Mouse (Mus musculus): ENCODE measurements around the gene Ly6g6c. TPM values are rescaled to one million over a fixed set of nuclear protein-coding genes. Genes with fewer than 3 reads are reported as not detected.

Ly6g6c gene
- polyA plus RNA-seq, 1 experiment = not detected

GRCm38 (mm10) chr17:35074097-35074496, 8.9 kb downstream of the Ly6g6c start:
- no peak overlapping the region for H3K27ac ChIP-seq (ENCODE audit: insufficient read depth, low read depth, low read length)
- WGBS = 73% methylated on average over 17 of the region's 17 CpGs
- peaks cover 10% of the 10 kb centered on the region; the same call in 1 of the 2 replicates for H3K4me1 ChIP-seq (ENCODE audit: control insufficient read depth, insufficient read depth, low read length)
- no peak overlapping the region for H3K4me3 ChIP-seq (ENCODE audit: insufficient read depth, low read depth, low read length)
- no peak for TF ChIP-seq CTCF (IDR thresholded peaks at IDR 0.05; ENCODE audit: insufficient read depth, low read depth, low read length)
- TF ChIP-seq POLR2A (IDR thresholded peaks at IDR 0.05; ENCODE audit: insufficient read depth, low read depth, low read length) = no peak

- 45% methylated on average over 10 of the region's 10 CpGs for WGBS
- peak within 1 kb of the TSS; percentile 20 for H3K4me3 ChIP-seq (ENCODE audit: insufficient read depth, low read depth, low read length)
Measured at GRCm38 (mm10) chr17:35076507-35077176, 11.5 kb downstream of the Ly6g6c start, which contains the start of gene Ly6g6e. Ly6g6e (plus strand) TSS chr17:35076902.

GRCm38 (mm10) chr17:35077285-35077684, 12.1 kb downstream of the Ly6g6c start:
- H3K4me1 ChIP-seq (ENCODE audit: control insufficient read depth, insufficient read depth, low read length) = peaks cover 10% of the 10 kb centered on the region; the same call in 1 of the 2 replicates
- no peak for TF ChIP-seq POLR2A (IDR thresholded peaks at IDR 0.05; ENCODE audit: insufficient read depth, low read depth, low read length)
- H3K27ac ChIP-seq (ENCODE audit: insufficient read depth, low read depth, low read length) = no peak overlapping the region
- 25% methylated on average over 2 of the region's 2 CpGs for WGBS
- peak overlapping the region; percentile 5; the same call in 1 of the 2 replicates for H3K4me3 ChIP-seq (ENCODE audit: insufficient read depth, low read depth, low read length)

More at GRCm38 (mm10) chr17:35076507-35077176, 11.5 kb downstream of the Ly6g6c start, which contains the start of gene Ly6g6e:
- TF ChIP-seq POLR2A (IDR thresholded peaks at IDR 0.05; ENCODE audit: insufficient read depth, low read depth, low read length) (no peak), CTCF (IDR thresholded peaks at IDR 0.05; ENCODE audit: insufficient read depth, low read depth, low read length) (no peak)
- peaks cover 10% of the 10 kb centered on the region; the same call in 1 of the 2 replicates for H3K4me1 ChIP-seq (ENCODE audit: control insufficient read depth, insufficient read depth, low read length)
- no peak within 1 kb of the TSS for H3K27ac ChIP-seq (ENCODE audit: insufficient read depth, low read depth, low read length)

DNA sequence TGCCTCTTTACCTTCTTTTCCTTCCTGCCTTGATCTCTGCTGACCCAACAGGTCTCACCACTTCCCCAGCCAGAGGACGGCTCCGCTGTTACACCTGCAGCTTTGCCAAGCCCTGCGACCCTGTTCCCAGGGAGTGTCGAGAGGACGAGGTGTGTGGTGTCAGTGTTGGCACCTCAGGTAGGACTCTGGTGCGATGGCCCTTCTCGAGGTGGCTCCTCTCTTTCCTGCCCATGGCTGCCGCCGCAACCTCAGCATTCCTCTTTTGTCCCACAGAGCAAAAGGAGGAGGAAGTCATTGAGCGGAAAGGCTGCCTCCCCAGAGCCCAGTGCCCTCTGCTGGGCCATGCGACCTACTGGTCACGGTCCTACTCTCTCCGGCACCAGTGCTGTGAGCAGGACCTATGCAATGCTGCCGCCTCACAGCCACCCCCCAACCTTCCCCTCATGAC, 12.6 kb downstream of the Ly6g6c start, which contains the start of gene Ly6g6d:
Ly6g6d (minus strand) TSS at position 280 of the 448 bp plus-strand sequence.
- Histone ChIP-seq H3K27ac (ENCODE audit: insufficient read depth, low read depth, low read length) (no peak within 1 kb of the TSS), H3K4me1 (ENCODE audit: control insufficient read depth, insufficient read depth, low read length) (peaks cover 10% of the 10 kb centered on the region; the same call in 1 of the 2 replicates), H3K4me3 (ENCODE audit: insufficient read depth, low read depth, low read length) (peak within 1 kb of the TSS; percentile 20)
- TF ChIP-seq CTCF (IDR thresholded peaks at IDR 0.05; ENCODE audit: insufficient read depth, low read depth, low read length) (no peak), POLR2A (IDR thresholded peaks at IDR 0.05; ENCODE audit: insufficient read depth, low read depth, low read length) (no peak)
- WGBS = 22% methylated on average over 14 of the region's 14 CpGs

DNA sequence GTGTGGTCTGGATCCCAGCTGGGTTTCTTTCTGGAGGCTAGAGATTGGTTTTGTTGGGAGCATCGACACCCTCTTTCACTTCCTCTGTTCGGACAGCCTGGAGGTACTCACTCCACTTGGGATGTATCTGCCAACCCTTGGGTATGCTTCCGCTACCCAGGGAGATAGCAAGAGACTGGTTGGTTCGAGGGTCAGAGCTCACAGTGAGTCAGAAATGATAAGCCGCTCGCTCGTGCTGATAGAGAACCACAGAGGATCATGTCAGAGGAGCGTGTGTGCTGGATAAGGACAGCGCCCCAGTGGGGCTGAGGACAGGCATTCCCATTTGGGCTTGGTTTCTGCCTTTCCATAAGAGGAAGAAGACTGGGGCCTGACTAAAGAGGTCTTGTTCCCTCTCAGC, 14.6 kb downstream of the Ly6g6c start:
- H3K27ac ChIP-seq (ENCODE audit: insufficient read depth, low read depth, low read length) = no peak overlapping the region
- peaks cover 10% of the 10 kb centered on the region; the same call in 1 of the 2 replicates for H3K4me1 ChIP-seq (ENCODE audit: control insufficient read depth, insufficient read depth, low read length)
- TF ChIP-seq CTCF (IDR thresholded peaks at IDR 0.05; ENCODE audit: insufficient read depth, low read depth, low read length) (no peak), POLR2A (IDR thresholded peaks at IDR 0.05; ENCODE audit: insufficient read depth, low read depth, low read length) (no peak)
- no peak overlapping the region for H3K4me3 ChIP-seq (ENCODE audit: insufficient read depth, low read depth, low read length)
- 63% methylated on average over 9 of the region's 9 CpGs for WGBS

GRCm38 (mm10) chr17:35080248-35080647, 15.1 kb downstream of the Ly6g6c start:
- Histone ChIP-seq H3K4me3 (ENCODE audit: insufficient read depth, low read depth, low read length) (no peak overlapping the region), H3K4me1 (ENCODE audit: control insufficient read depth, insufficient read depth, low read length) (peaks cover 10% of the 10 kb centered on the region; the same call in 1 of the 2 replicates), H3K27ac (ENCODE audit: insufficient read depth, low read depth, low read length) (no peak overlapping the region)
- TF ChIP-seq CTCF (IDR thresholded peaks at IDR 0.05; ENCODE audit: insufficient read depth, low read depth, low read length) (no peak), POLR2A (IDR thresholded peaks at IDR 0.05; ENCODE audit: insufficient read depth, low read depth, low read length) (no peak)
- WGBS = 61% methylated on average over 6 of the region's 6 CpGs

- 77% methylated on average over 4 of the region's 4 CpGs for WGBS
- TF ChIP-seq POLR2A (IDR thresholded peaks at IDR 0.05; ENCODE audit: insufficient read depth, low read depth, low read length) (no peak), CTCF (IDR thresholded peaks at IDR 0.05; ENCODE audit: insufficient read depth, low read depth, low read length) (no peak)
- H3K4me1 ChIP-seq (ENCODE audit: control insufficient read depth, insufficient read depth, low read length) = peaks cover 10% of the 10 kb centered on the region; the same call in 1 of the 2 replicates
- no peak overlapping the region for H3K4me3 ChIP-seq (ENCODE audit: insufficient read depth, low read depth, low read length)
- no peak overlapping the region for H3K27ac ChIP-seq (ENCODE audit: insufficient read depth, low read depth, low read length)
Measured at GRCm38 (mm10) chr17:35080710-35081109, 15.5 kb downstream of the Ly6g6c start.

GRCm38 (mm10) chr17:35082841-35083576, 17.8 kb downstream of the Ly6g6c start:
- Histone ChIP-seq H3K4me3 (ENCODE audit: insufficient read depth, low read depth, low read length) (no peak overlapping the region), H3K27ac (ENCODE audit: insufficient read depth, low read depth, low read length) (no peak overlapping the region), H3K4me1 (ENCODE audit: control insufficient read depth, insufficient read depth, low read length) (peaks cover 2% of the 10 kb centered on the region; the same call in 1 of the 2 replicates)
- 88% methylated on average over 16 of the region's 16 CpGs for WGBS
- TF ChIP-seq POLR2A (IDR thresholded peaks at IDR 0.05; ENCODE audit: insufficient read depth, low read depth, low read length) = no peak
- TF ChIP-seq CTCF (IDR thresholded peaks at IDR 0.05; ENCODE audit: insufficient read depth, low read depth, low read length) = no peak
